Mouse (Mus musculus) left cerebral cortex, adult 11 months (tissue): ENCODE results near the gene Gm20388.
A peak's percentile ranks its signal among the peaks of the same experiment; 100 is the strongest.
"Not testable (repeated sequence)": the region's sequence is repeated elsewhere in the genome, so short reads cannot be mapped to it uniquely, and the experiment has no call there.

Experiments used
- DNase-seq: peaks from one replicate; pipeline ENCODE4 v3.0.0; 2022; ENCODE audit warnings: low spot score

Gm20388 gene

DNA sequence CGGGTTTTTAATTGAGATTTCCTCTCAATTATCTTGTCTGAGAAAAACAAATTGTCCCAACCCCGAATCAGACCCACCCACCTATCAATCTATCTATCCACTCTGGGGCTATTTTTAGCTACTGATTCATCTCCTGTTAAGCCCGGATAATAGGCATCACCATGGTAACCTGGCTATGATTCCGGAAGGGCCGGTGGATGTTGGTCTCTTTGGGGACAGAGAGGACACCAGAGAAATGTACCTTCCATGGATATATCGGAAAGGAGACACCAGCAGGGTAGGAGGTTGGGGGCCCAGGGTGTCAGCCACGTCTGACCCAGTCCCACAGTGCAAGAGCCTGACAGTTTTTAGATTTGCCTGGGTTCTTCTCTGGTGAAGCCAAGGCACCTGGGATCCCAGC is 3224.8 kb downstream of the Gm20388 start:
- no peak for DNase-seq

DNA sequence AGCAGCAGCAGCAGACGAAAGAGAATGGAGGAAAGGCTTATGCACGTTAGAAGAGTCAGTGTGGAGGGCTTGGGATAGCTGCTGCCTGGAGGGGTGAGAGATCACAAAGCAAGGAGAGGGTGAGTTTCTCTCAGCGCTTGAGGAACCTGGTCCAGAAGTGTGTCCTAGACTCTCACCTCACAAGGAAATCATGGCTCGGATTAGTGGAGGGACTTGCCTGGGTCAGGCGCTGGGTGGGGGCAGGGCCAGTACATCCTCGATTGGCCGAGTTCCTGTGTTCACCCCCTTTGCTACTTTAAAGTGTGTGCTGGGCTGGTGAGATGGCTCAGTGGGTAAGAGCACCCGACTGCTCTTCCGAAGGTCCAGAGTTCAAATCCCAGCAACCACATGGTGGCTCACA is 3225.2 kb downstream of the Gm20388 start:
- DNase-seq = no peak

GRCm38 (mm10) chr8:123136287-123136686 is 3225.6 kb downstream of the Gm20388 start:
- no peak for DNase-seq

- DNase-seq = peak; percentile 43
Measured at GRCm38 (mm10) chr8:123137645-123138077, 3227.0 kb downstream of the Gm20388 start.

- no peak for DNase-seq
Measured at GRCm38 (mm10) chr8:123138741-123139140, 3228.1 kb downstream of the Gm20388 start.

- no peak for DNase-seq
Measured at GRCm38 (mm10) chr8:123141741-123142462, 3231.3 kb downstream of the Gm20388 start.

- DNase-seq = no peak
Measured at GRCm38 (mm10) chr8:123145279-123145678, 3234.6 kb downstream of the Gm20388 start.

GRCm38 (mm10) chr8:123146390-123146789 is 3235.7 kb downstream of the Gm20388 start:
- DNase-seq = no peak

DNA sequence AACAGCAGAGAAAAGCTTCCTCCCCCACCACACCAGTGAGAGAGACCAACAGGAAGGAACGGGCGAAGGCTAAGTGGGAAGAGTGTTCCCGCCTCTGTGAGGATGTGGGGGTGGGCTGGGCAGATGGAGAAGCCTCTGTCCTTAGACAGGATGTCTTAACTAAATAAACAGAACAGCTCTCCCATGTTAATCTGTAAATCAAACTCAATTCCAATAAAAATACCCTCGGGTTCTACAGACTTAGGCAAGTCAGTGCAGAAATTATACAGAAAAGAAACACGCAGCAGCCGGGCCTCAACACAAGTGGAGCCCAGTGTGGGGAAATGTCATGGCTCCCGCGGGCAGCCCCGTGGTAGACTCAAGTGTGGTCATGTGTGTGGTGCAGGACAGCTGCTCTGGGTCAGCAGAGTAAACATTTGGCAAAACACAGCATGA is 3240.1 kb downstream of the Gm20388 start:
- no peak for DNase-seq

DNA sequence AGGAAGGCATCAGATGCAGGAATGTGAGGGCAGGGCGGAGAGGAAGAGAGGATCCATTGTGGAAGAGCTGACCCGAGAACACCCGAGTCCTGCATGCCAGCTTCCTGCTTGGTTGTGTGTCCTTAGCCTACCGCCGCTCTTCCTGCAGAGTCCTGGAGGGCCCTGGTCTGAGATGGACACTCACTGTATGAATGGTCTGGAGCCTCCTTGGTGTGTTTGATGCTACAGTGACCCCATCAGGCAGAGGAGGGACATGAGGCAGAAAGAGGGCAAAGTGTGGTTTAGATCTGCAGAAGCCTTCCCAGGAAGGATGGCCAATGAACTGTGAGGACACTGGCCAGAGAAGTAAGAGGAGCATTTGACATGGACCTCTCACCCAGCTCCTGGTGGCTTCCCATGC is 3244.5 kb downstream of the Gm20388 start:
- no peak for DNase-seq

DNA sequence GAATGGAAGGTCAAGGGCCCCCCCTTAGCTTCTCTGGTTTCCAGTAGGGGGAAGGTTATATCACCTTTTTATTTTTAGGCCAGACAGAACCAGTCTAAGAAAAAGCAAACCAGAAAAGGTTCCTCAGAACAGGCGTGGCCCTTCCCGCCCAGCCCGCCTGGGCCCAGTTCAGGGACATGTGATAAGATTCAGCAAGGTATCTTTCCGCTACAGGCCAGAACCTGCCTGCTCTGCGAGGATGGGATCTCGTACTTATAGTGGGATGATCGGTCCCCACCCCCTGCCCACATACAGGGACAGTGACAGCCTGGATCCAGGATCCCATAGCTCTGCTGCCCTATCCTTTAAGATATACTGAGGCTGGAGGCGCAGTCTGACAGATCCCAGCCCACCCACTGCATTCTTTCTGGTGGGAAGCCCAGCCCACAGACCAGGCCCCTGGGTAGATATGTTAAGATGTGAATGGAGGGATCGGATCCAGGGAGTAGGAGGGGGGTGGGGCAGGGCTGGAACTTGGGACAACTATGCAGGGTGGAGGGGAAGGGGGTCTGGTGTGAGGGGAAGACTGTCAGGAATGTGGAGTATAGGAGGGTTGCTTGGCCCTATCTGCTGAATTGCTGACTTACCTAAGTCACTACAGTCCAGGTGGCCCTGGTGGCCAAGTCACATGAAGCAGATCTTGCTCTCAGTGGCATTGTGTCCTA is 3245.6 kb downstream of the Gm20388 start:
- no peak for DNase-seq

- no peak for DNase-seq
Measured at GRCm38 (mm10) chr8:123157888-123158465, 3247.3 kb downstream of the Gm20388 start, which contains the start of gene Sult5a1. TSS of gene Sult5a1 (minus strand) at chr8:123158315.

DNA sequence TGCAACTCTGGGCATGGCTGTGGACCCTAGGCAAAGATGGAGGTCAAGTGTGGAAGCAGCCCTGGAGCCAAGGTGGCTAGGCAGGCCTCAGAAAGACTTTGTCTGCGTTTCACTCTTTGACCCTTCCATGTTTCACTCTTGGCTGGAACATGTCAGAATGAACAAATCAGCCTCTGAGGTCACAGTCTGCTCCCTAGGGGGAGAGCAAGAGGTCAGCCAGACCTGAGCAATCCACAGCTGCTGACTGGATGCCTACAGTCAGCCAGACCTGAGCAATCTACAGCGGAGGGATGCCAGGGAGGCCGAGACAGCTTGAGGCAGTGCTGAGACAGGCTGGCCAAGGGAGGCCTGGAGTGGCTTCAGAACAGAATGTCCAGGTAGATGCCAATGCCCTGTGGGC is 3270.8 kb downstream of the Gm20388 start:
- no peak for DNase-seq

GRCm38 (mm10) chr8:123185566-123186409 is 3275.1 kb downstream of the Gm20388 start, which contains the start of gene Dpep1:
TSS of gene Dpep1 (plus strand) at chr8:123186242.
- DNase-seq = no peak

- no peak for DNase-seq
Measured at GRCm38 (mm10) chr8:123188006-123188405, 3277.4 kb downstream of the Gm20388 start.

DNA sequence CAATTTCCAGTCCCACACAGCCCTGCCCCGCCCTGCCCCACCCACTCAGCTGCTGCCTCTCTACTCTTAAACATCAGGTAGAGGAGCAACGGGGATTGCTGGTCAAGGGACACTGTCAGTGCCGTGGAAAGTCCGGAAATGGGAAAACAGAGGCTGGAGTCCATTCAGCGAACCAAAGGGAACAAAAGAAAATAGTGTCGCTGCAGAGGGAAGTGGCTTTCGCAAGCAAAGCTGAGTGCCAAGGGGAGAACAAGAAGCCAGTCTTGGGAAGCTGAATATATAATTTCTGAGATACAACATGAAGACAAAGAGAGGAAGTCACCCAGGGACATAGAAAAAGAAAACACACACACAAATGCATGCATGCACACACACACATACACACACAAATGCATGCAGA is 3278.2 kb downstream of the Gm20388 start:
- DNase-seq = no peak

GRCm38 (mm10) chr8:123190678-123191077 is 3280.0 kb downstream of the Gm20388 start:
- peak; percentile 72 for DNase-seq

DNA sequence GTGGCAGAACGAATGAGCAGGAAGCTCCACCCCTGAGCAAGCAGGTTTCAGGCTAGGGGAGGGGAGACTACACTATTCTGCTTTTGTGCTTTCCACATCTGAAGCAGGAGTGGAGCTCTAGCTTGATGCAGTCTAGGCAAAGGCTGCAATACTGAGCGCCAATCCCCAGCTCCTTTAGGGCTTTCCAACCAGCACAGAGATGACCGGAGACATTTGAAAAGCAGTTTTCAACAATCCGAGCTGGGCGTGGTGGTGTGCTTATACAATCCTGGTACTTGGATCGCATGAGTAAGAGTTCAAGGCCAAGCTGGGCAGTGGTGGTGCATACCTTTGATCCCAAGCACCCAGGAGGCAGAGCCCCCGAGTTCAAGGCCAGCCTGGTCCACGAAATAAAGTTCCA is 3281.3 kb downstream of the Gm20388 start:
- no peak for DNase-seq

- no peak for DNase-seq
Measured at GRCm38 (mm10) chr8:123193771-123194170, 3283.1 kb downstream of the Gm20388 start.

GRCm38 (mm10) chr8:123197016-123197415 is 3286.4 kb downstream of the Gm20388 start:
- DNase-seq = not testable (repeated sequence)

GRCm38 (mm10) chr8:123199864-123200263 is 3289.2 kb downstream of the Gm20388 start:
- DNase-seq = no peak

DNA sequence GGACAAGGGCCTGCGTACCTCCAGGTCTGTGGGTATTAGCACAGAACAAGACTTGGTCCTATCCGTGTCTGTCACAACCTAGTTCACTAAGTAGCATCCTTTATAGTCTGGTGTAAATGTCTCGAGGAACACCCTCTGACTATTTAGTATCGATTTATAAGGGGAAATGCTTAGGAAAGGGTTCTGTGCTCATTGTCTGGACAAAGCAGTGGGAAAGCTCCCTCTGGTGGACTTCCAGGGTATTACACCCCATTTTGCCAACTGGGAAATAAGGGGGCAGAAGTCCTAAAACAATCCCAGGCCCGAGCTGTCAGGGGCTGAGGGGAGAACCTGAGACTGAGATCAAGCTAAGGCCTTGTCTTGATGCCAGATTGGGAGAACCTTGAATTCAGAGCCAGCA is 3291.6 kb downstream of the Gm20388 start:
- no peak for DNase-seq
